Mouse (Mus musculus): ENCODE results near the gene Tctex1d2. TPM values are rescaled to one million over a fixed set of nuclear protein-coding genes. Genes with fewer than 3 reads are reported as not detected.

The Tctex1d2 gene
- total and polyA plus RNA-seq, 3 experiments = not detected

- Histone ChIP-seq H3K27me3 (replicated peaks) (no peaks in the 10 kb centered on the region), H3K9ac (ENCODE audit: insufficient read depth, low read depth) (no peak overlapping the region), H3K4me1 (ENCODE audit: control insufficient read depth in 1 of 2, insufficient read depth in 2 of 2) (peaks cover 21 to 37% of the 10 kb centered on the region in 2 experiments; a peak in 3 of 4 replicates), H3K9me3 (replicated peaks; ENCODE audit: low read length) (no peaks in the 10 kb centered on the region), H3K79me2 (replicated peaks; ENCODE audit: control insufficient read depth, extremely low read depth, insufficient read depth, poor library complexity, severe bottlenecking) (no peaks in the 10 kb centered on the region; the same call in 1 of the 2 replicates), H3K4me2 (ENCODE audit: insufficient read depth, low read depth, poor library complexity, severe bottlenecking) (no peak overlapping the region), H3K27ac (ENCODE audit: insufficient read depth, low read depth) (no peak overlapping the region), H3K36me3 (replicated peaks in 1 of 2; ENCODE audit: control insufficient read depth in 1 of 2, insufficient read depth in 1 of 2, low read length in 1 of 2) (peaks cover 4 to 16% of the 10 kb centered on the region in 2 experiments), H3K4me3 (replicated peaks in 1 of 3; ENCODE audit: low read depth in 2 of 3, low read length in 2 of 3, poor library complexity in 1 of 3) (no peak overlapping the region)
- dilution Hi-C loops (cut with MboI; ENCODE audit: extremely low pct_ligation_motif_present, extremely low pct_unique_long_range_greater_than_20kb, low sequenced_read_pairs) = no loop called here
- no peak for DNase-seq (ENCODE audit: extremely low read depth)
- TF ChIP-seq EP300 (IDR thresholded peaks at IDR 0.05; ENCODE audit: low read length) = no peak
- no peak for TF ChIP-seq SIN3A (IDR thresholded peaks at IDR 0.05; ENCODE audit: low read length)
- TF ChIP-seq ZKSCAN1 (IDR thresholded peaks at IDR 0.05; ENCODE audit: borderline replicate concordance, low read depth, low read length) = no peak
- no peak for TF ChIP-seq RCOR1 (conservative IDR thresholded peaks at IDR 0.05; ENCODE audit: low read depth, low read length)
- TF ChIP-seq USF2 (conservative IDR thresholded peaks at IDR 0.05; ENCODE audit: low read depth, low read length) = no peak
- TF ChIP-seq ZC3H11A (IDR thresholded peaks at IDR 0.05; ENCODE audit: low read depth, low read length) = no peak
- TF ChIP-seq NELFE (IDR thresholded peaks at IDR 0.05; ENCODE audit: low read depth, low read length) = no peak
- TF ChIP-seq TCF12 (IDR thresholded peaks at IDR 0.05; ENCODE audit: low read depth, low read length) = no peak
- TF ChIP-seq JUND (conservative IDR thresholded peaks at IDR 0.05; ENCODE audit: low read depth, low read length) = no peak
- no peak for TF ChIP-seq ETS1 (conservative IDR thresholded peaks at IDR 0.05; ENCODE audit: low read depth, low read length)
- no peak for TF ChIP-seq POLR2AphosphoS2 (IDR thresholded peaks at IDR 0.05; ENCODE audit: low read depth, low read length)
- no peak for TF ChIP-seq ELF1 (IDR thresholded peaks at IDR 0.05; ENCODE audit: low read depth, low read length)
- no peak for TF ChIP-seq CHD2 (IDR thresholded peaks at IDR 0.05; ENCODE audit: low read length)
- no peak for TF ChIP-seq MEF2A (IDR thresholded peaks at IDR 0.05; ENCODE audit: borderline replicate concordance, low read depth, low read length)
- TF ChIP-seq HCFC1 (IDR thresholded peaks at IDR 0.05; ENCODE audit: low read depth, low read length) = no peak
- TF ChIP-seq RAD21 (IDR thresholded peaks at IDR 0.05; ENCODE audit: low read depth, low read length) = no peak
- TF ChIP-seq GABPA (IDR thresholded peaks at IDR 0.05; ENCODE audit: insufficient replicate concordance, low read depth, low read length) = no peak
- in situ Hi-C loops (cut with MboI; ENCODE audit: low pct_ligation_motif_present, low pct_unique_long_range_greater_than_20kb, low sequenced_read_pairs) = no loop called here
Measured at GRCm38 (mm10) chr16:32396541-32396835, 23.0 kb upstream of the Tctex1d2 start.

- Histone ChIP-seq H3K79me2 (replicated peaks; ENCODE audit: control insufficient read depth, extremely low read depth, insufficient read depth, poor library complexity, severe bottlenecking) (no peaks in the 10 kb centered on the region; the same call in 1 of the 2 replicates), H3K27me3 (replicated peaks) (no peaks in the 10 kb centered on the region), H3K27ac (ENCODE audit: insufficient read depth, low read depth) (no peak overlapping the region), H3K36me3 (replicated peaks in 1 of 2; ENCODE audit: control insufficient read depth in 1 of 2, insufficient read depth in 1 of 2, low read length in 1 of 2) (peaks cover under 1 to 4% of the 10 kb centered on the region in 2 experiments), H3K9me3 (replicated peaks; ENCODE audit: low read length) (no peaks in the 10 kb centered on the region), H3K9ac (ENCODE audit: insufficient read depth, low read depth) (no peak overlapping the region), H3K4me3 (replicated peaks in 1 of 3; ENCODE audit: low read depth in 2 of 3, low read length in 2 of 3, poor library complexity in 1 of 3) (no peak overlapping the region), H3K4me2 (ENCODE audit: insufficient read depth, low read depth, poor library complexity, severe bottlenecking) (no peak overlapping the region), H3K4me1 (ENCODE audit: control insufficient read depth in 1 of 2, insufficient read depth in 2 of 2) (peaks cover 34 to 53% of the 10 kb centered on the region in 2 experiments)
- dilution Hi-C loops (cut with MboI; ENCODE audit: extremely low pct_ligation_motif_present, extremely low pct_unique_long_range_greater_than_20kb, low sequenced_read_pairs) (no loop called here), in situ Hi-C loops (cut with MboI; ENCODE audit: low pct_ligation_motif_present, low pct_unique_long_range_greater_than_20kb, low sequenced_read_pairs) (no loop called here)
- DNase-seq (ENCODE audit: extremely low read depth) = no peak
- TF ChIP-seq MAZ (IDR thresholded peaks at IDR 0.05; ENCODE audit: low read depth, low read length) = no peak
- no peak for TF ChIP-seq ETS1 (conservative IDR thresholded peaks at IDR 0.05; ENCODE audit: low read depth, low read length)
- TF ChIP-seq IRF4 (IDR thresholded peaks at IDR 0.05; ENCODE audit: low read depth, low read length) = no peak
- TF ChIP-seq ZC3H11A (IDR thresholded peaks at IDR 0.05; ENCODE audit: low read depth, low read length) = no peak
- no peak for TF ChIP-seq MEF2A (IDR thresholded peaks at IDR 0.05; ENCODE audit: borderline replicate concordance, low read depth, low read length)
- no peak for TF ChIP-seq KAT2A (IDR thresholded peaks at IDR 0.05; ENCODE audit: insufficient replicate concordance, low read length)
- TF ChIP-seq SMC3 (IDR thresholded peaks at IDR 0.05; ENCODE audit: low read depth, low read length) = no peak
- TF ChIP-seq USF1 (IDR thresholded peaks at IDR 0.05; ENCODE audit: low read depth, low read length) = no peak
- no peak for TF ChIP-seq MXI1 (IDR thresholded peaks at IDR 0.05; ENCODE audit: low read depth, low read length)
- no peak for TF ChIP-seq EP300 (IDR thresholded peaks at IDR 0.05; ENCODE audit: low read length)
- no peak for TF ChIP-seq BHLHE40 (IDR thresholded peaks at IDR 0.05; ENCODE audit: low read depth, low read length)
- TF ChIP-seq TBP (conservative IDR thresholded peaks at IDR 0.05; ENCODE audit: low read depth, low read length) = no peak
- TF ChIP-seq JUN (IDR thresholded peaks at IDR 0.05; ENCODE audit: insufficient read depth, low read depth, low read length) = no peak
- TF ChIP-seq PAX5 (IDR thresholded peaks at IDR 0.05; ENCODE audit: low read length) = no peak
- TF ChIP-seq ZNF384 (IDR thresholded peaks at IDR 0.05; ENCODE audit: low read depth, low read length) = no peak
- TF ChIP-seq RCOR1 (conservative IDR thresholded peaks at IDR 0.05; ENCODE audit: low read depth, low read length) = no peak
Measured at GRCm38 (mm10) chr16:32398206-32398605, 21.3 kb upstream of the Tctex1d2 start.
